Mouse (Mus musculus) cortical plate, adult 2 months (tissue): ENCODE results near the gene Mef2b.

Experiments used
- CTCF ChIP-seq: fragments of 200-500 bp; IDR thresholded peaks from 2 replicates; pipeline ENCODE4 v1.5.1; 2011; ENCODE audit warnings: mild to moderate bottlenecking, control low read depth, low read length; ENCODE audit not compliant: insufficient read depth; ENCODE audit errors: extremely low read depth
- POLR2A ChIP-seq: fragments of 200-500 bp; IDR thresholded peaks from 2 replicates; pipeline ENCODE4 v1.6.1; 2011; ENCODE audit warnings: mild to moderate bottlenecking, low read length, control low read depth; ENCODE audit not compliant: insufficient read depth; ENCODE audit errors: extremely low read depth

DNA sequence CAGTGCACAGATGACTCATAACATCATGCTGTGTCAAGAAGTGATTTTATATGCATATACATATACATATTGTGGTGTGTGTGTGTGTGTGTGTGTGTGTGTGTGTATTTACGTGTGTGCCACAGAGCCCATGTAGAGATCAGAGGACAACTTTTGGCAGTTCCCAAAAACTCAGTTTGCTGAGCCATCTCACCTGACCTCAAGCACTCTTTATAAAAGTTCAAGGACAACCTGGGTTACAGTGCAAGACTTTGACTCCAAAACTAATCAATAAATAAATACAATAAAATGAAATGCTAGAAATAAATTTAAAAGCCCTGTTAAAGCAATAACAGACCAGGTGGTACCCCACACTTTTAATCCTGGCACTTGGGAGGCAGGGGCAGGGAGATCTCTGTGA lies 71.8 kb downstream of the Mef2b start:
- TF ChIP-seq CTCF (no peak), POLR2A (no peak)
